Mouse (Mus musculus): ENCODE results near the gene Clstn1.

The Clstn1 gene

GRCm38 (mm10) chr4:149567432-149568026 is 18.7 kb upstream of the Clstn1 start:
- DNase-seq = peak; percentile 70

GRCm38 (mm10) chr4:149568622-149569021 is 17.6 kb upstream of the Clstn1 start:
- no peak for DNase-seq

- no peak for DNase-seq
Observed at GRCm38 (mm10) chr4:149569781-149570497, 16.3 kb upstream of the Clstn1 start.

GRCm38 (mm10) chr4:149570498-149570863 is 15.8 kb upstream of the Clstn1 start:
- no peak for DNase-seq

- DNase-seq = no peak
Observed at GRCm38 (mm10) chr4:149571209-149571608, 15.1 kb upstream of the Clstn1 start.

GRCm38 (mm10) chr4:149571651-149572149 is 14.6 kb upstream of the Clstn1 start:
- peak; percentile 94 for DNase-seq

- no peak for DNase-seq
Observed at GRCm38 (mm10) chr4:149572446-149572845, 13.8 kb upstream of the Clstn1 start.

- peak; percentile 54 for DNase-seq
Observed at GRCm38 (mm10) chr4:149572851-149573250, 13.4 kb upstream of the Clstn1 start.

GRCm38 (mm10) chr4:149574391-149574821 is 11.9 kb upstream of the Clstn1 start:
- DNase-seq = peak; percentile 48

- DNase-seq = no peak
Observed at GRCm38 (mm10) chr4:149576061-149576460, 10.2 kb upstream of the Clstn1 start.

- DNase-seq = no peak
Observed at GRCm38 (mm10) chr4:149576993-149577548, 9.2 kb upstream of the Clstn1 start.

- DNase-seq = no peak
Observed at GRCm38 (mm10) chr4:149578085-149578681, 8.1 kb upstream of the Clstn1 start.

GRCm38 (mm10) chr4:149578831-149579230 is 7.4 kb upstream of the Clstn1 start:
- no peak for DNase-seq

- no peak for DNase-seq
Observed at GRCm38 (mm10) chr4:149585236-149585635, 1.0 kb upstream of the Clstn1 start.

GRCm38 (mm10) chr4:149586783-149587595 is 721 bp downstream of the Clstn1 start:
- DNase-seq = peak; percentile 39

GRCm38 (mm10) chr4:149587596-149588168 is 1.4 kb downstream of the Clstn1 start:
- DNase-seq = no peak

- DNase-seq = no peak
Observed at GRCm38 (mm10) chr4:149590200-149590599, 3.9 kb downstream of the Clstn1 start.

- DNase-seq = no peak
Observed at GRCm38 (mm10) chr4:149591486-149591885, 5.2 kb downstream of the Clstn1 start.

GRCm38 (mm10) chr4:149594913-149595581 is 8.8 kb downstream of the Clstn1 start:
- DNase-seq = no peak

- peak; percentile 29 for DNase-seq
Observed at GRCm38 (mm10) chr4:149597641-149598208, 11.5 kb downstream of the Clstn1 start.

GRCm38 (mm10) chr4:149599549-149599948 is 13.3 kb downstream of the Clstn1 start:
- DNase-seq = no peak

Data from kidney, postnatal 14 days (tissue).